Mouse (Mus musculus): ENCODE results near the gene Slfn1. TPM values are rescaled to one million over a fixed set of nuclear protein-coding genes. Genes with fewer than 3 reads are reported as not detected.
"Not testable (repeated sequence)": the region's sequence is repeated elsewhere in the genome, so short reads cannot be mapped to it uniquely, and the experiment has no call there.

The Slfn1 gene
- 0.70 and 1.1 TPM in 2 replicates for polyA plus RNA-seq (2012; rRNA removed)

GRCm38 (mm10) chr11:83116597-83117227 is at the start of gene Slfn1:
Gene Slfn1, plus strand, starts transcription at chr11:83116849.
- 77% methylated on average over 13 of the region's 13 CpGs for WGBS
- no peak for DNase-seq (ENCODE audit: low read depth, low spot score)

- WGBS = 71% methylated on average over 4 of the region's 4 CpGs
- DNase-seq (ENCODE audit: low read depth, low spot score) = no peak
These were observed 48.5 kb upstream of the Slfn1 start for GRCm38 (mm10) chr11:83067982-83068694.

- 86% methylated on average over 15 of the region's 15 CpGs for WGBS
- DNase-seq (ENCODE audit: low read depth, low spot score) = no peak
These were observed 46.2 kb upstream of the Slfn1 start for GRCm38 (mm10) chr11:83070321-83070970.

- 8% methylated on average over 3 of the region's 3 CpGs for WGBS
These were observed 38.8 kb upstream of the Slfn1 start for GRCm38 (mm10) chr11:83077714-83078422.

GRCm38 (mm10) chr11:83078423-83079140 is 38.1 kb upstream of the Slfn1 start:
- WGBS = 53% methylated on average over 5 of the region's 5 CpGs
- DNase-seq (ENCODE audit: low read depth, low spot score) = no peak

More at GRCm38 (mm10) chr11:83077714-83078422, 38.8 kb upstream of the Slfn1 start:
- peak; percentile 76 for DNase-seq (ENCODE audit: low read depth, low spot score)

- WGBS = 77% methylated on average over 9 of the region's 9 CpGs
- DNase-seq (ENCODE audit: low read depth, low spot score) = no peak
These were observed 37.0 kb upstream of the Slfn1 start for GRCm38 (mm10) chr11:83079487-83080199.

- DNase-seq (ENCODE audit: low read depth, low spot score) = no peak
- 54% methylated on average over 7 of the region's 7 CpGs for WGBS
These were observed 33.7 kb upstream of the Slfn1 start for GRCm38 (mm10) chr11:83082741-83083473.

- DNase-seq (ENCODE audit: low read depth, low spot score) = no peak
- 96% methylated on average over 2 of the region's 2 CpGs for WGBS
These were observed 32.5 kb upstream of the Slfn1 start for GRCm38 (mm10) chr11:83084161-83084560.

GRCm38 (mm10) chr11:83084761-83085160 is 31.9 kb upstream of the Slfn1 start:
- 92% methylated on average over 10 of the region's 10 CpGs for WGBS
- no peak for DNase-seq (ENCODE audit: low read depth, low spot score)

GRCm38 (mm10) chr11:83115138-83115537 is 1.5 kb upstream of the Slfn1 start:
- peak; percentile 7 for DNase-seq (ENCODE audit: low read depth, low spot score)
- WGBS = 19% methylated on average over 2 of the region's 2 CpGs

- WGBS = 21% methylated on average over 3 of the region's 3 CpGs
- DNase-seq (ENCODE audit: low read depth, low spot score) = no peak
These were observed 1.4 kb downstream of the Slfn1 start for GRCm38 (mm10) chr11:83118056-83118455.

- 95% methylated on average over 3 of the region's 3 CpGs for WGBS
These were observed 4.6 kb downstream of the Slfn1 start for GRCm38 (mm10) chr11:83121131-83121685.

GRCm38 (mm10) chr11:83123198-83123597 is 6.5 kb downstream of the Slfn1 start:
- WGBS = 64% methylated on average over 4 of the region's 4 CpGs
- no peak for DNase-seq (ENCODE audit: low read depth, low spot score)

More at GRCm38 (mm10) chr11:83121131-83121685, 4.6 kb downstream of the Slfn1 start:
- no peak for DNase-seq (ENCODE audit: low read depth, low spot score)

- WGBS = 66% methylated on average over 2 of the region's 2 CpGs
- DNase-seq (ENCODE audit: low read depth, low spot score) = no peak
These were observed 8.3 kb downstream of the Slfn1 start for GRCm38 (mm10) chr11:83124906-83125305.

- WGBS = 80% methylated on average over 1 of the region's 1 CpGs
- DNase-seq (ENCODE audit: low read depth, low spot score) = not testable (repeated sequence)
These were observed 9.0 kb downstream of the Slfn1 start for GRCm38 (mm10) chr11:83125633-83126032.

GRCm38 (mm10) chr11:83137253-83137652 is 20.6 kb downstream of the Slfn1 start:
- no CpG with 5 or more reads among the region's 2 CpGs for WGBS

GRCm38 (mm10) chr11:83148939-83149338 is 32.3 kb downstream of the Slfn1 start:
- WGBS = no CpG with 5 or more reads among the region's 1 CpGs
- DNase-seq (ENCODE audit: low read depth, low spot score) = not testable (repeated sequence)

More at GRCm38 (mm10) chr11:83137253-83137652, 20.6 kb downstream of the Slfn1 start:
- not testable (repeated sequence) for DNase-seq (ENCODE audit: low read depth, low spot score)

Measured in large intestine, adult 2 months (tissue).